Mouse (Mus musculus) E14TG2a.4 (cell line): ENCODE data around the gene Ankrd61.

Experiments
- H3K27me3 ChIP-seq: 2 replicates; pipeline ENCODE4 v1.6.1; 2014; ENCODE audit warnings: low read length, control low read depth; ENCODE audit not compliant: insufficient read depth
- H3K36me3 ChIP-seq: 2 replicates; pipeline ENCODE4 v1.6.1; 2014; ENCODE audit warnings: low read length, control low read depth; ENCODE audit not compliant: insufficient read depth
- H3K4me1 ChIP-seq: replicated peaks from 2 replicates; pipeline ENCODE4 v1.6.1; 2014; ENCODE audit warnings: low read depth, low read length, control low read depth
- H3K4me3 ChIP-seq: replicated peaks from 2 replicates; pipeline ENCODE4 v1.5.1; 2014; ENCODE audit warnings: mild to moderate bottlenecking, low read length
- H3K9me3 ChIP-seq: 2 replicates; pipeline ENCODE4 v1.6.1; 2014; ENCODE audit warnings: low read length, control low read depth
- CTCF ChIP-seq: conservative IDR thresholded peaks from 2 replicates; pipeline ENCODE4 v1.5.1; 2014; ENCODE audit warnings: low read length
- NANOG ChIP-seq: IDR thresholded peaks from 2 replicates; pipeline ENCODE4 v1.6.1; 2014; ENCODE audit warnings: borderline replicate concordance, low read length, mixed read lengths
- POU5F1 ChIP-seq: IDR thresholded peaks from 2 replicates; pipeline ENCODE4 v1.6.1; 2014; ENCODE audit warnings: low read length, borderline replicate concordance

Ankrd61 gene

GRCm38 (mm10) chr5:143871547-143872169 lies 25.8 kb downstream of the Ankrd61 start:
- H3K36me3 ChIP-seq, result peaks cover 47% of the 10 kb centered on the region
- H3K4me1 ChIP-seq, result peaks cover 20% of the 10 kb centered on the region
- no peaks in the 10 kb centered on the region for H3K9me3 ChIP-seq
- H3K4me3 ChIP-seq, result no peak overlapping the region
- H3K27me3 ChIP-seq, result no peaks in the 10 kb centered on the region
- TF ChIP-seq NANOG, result no peak
- TF ChIP-seq CTCF, result no peak
- no peak for TF ChIP-seq POU5F1
